Mouse (Mus musculus) telencephalon, adult 2 months (tissue): ENCODE measurements around the gene Tmbim4.
"Not testable (repeated sequence)": the region's sequence is repeated elsewhere in the genome, so short reads cannot be mapped to it uniquely, and the experiment has no call there.

ENCODE experiments used
- DNase-seq: peaks from one replicate; pipeline ENCODE4 v3.0.0-alpha.2; 2011; ENCODE audit warnings: low read depth, low spot score

The Tmbim4 gene

DNA sequence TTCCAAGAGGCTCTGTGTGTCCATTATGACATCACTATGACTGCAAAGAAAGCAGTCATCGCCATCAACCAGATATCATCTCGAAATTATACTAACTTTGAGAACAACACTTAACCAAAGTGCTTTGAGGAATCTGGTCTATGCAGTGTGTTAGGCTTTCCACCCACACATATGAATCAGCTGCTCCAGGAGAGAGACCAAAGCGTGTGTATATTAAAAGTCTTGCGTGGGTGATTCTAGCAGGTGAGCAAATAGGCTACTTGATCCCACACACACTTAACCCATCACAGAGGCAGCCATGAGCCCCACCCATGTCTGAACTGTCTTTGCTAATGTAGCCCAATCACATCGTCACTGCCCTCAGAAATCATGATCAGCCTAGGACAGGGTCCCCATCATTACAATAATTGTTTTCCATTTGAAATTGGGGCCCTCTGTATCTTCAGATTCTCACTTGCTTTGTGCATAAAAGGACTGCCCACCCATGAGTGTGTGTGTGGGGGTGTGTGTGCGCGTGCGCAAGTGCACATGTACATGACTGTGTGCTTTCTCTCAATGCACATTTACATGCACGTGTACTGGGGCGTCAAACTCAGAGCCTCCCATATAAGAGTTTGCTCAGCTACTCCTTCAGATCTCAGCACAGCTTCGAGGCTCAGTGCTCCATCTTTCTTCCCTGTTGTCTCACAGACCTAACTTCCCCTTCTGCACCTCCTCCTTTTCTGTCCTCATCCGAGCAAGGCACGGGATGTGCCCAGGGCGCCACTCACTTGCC, 4.1 kb upstream of the Tmbim4 start:
- peak; percentile 73 for DNase-seq

- peak; percentile 49 for DNase-seq
Measured at GRCm38 (mm10) chr10:120201961-120202402, 592 bp downstream of the Tmbim4 start, which contains the start of gene Irak3. Gene Irak3 (minus strand): TSS chr10:120202130.

DNA sequence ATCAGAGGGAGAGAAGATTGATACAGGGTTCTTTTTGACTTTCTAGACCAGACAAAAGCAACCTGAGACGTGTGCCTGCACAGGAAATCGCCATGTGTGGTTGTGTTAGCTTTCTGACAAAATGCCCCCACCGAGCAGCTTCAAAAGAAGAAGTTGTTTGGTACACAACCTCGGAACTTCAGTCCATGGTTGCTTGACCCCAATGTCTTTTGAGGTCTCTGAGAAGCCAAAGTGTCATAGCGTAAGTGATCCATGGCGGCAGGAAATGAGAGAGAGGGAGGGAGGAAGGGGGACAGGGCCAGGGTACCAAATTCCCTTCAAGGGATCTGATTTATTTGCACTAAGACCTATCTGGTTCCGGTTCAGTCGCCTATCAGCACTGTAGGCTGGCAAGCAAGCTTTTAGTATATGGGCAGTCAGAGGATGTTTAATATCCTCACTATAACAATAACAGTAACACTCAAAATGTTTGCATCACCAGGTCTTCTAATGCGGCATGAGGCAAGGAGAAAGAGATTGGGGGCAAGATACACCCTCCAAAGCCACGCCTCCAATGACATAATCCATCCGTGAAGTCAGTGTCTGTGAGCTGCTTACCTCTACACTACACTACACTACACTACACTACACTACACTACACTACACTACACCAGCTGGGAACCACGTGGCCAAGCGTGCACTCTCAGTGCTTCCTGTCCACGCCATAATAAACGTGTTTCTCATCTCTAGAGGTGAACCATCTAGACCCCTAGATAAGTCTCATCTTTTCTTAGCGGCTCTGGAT, 1.3 kb downstream of the Tmbim4 start:
- no peak for DNase-seq

GRCm38 (mm10) chr10:120204591-120205210, 3.3 kb downstream of the Tmbim4 start:
- DNase-seq, result no peak

- DNase-seq, result no peak
Measured at GRCm38 (mm10) chr10:120208015-120208414, 6.6 kb downstream of the Tmbim4 start.

DNA sequence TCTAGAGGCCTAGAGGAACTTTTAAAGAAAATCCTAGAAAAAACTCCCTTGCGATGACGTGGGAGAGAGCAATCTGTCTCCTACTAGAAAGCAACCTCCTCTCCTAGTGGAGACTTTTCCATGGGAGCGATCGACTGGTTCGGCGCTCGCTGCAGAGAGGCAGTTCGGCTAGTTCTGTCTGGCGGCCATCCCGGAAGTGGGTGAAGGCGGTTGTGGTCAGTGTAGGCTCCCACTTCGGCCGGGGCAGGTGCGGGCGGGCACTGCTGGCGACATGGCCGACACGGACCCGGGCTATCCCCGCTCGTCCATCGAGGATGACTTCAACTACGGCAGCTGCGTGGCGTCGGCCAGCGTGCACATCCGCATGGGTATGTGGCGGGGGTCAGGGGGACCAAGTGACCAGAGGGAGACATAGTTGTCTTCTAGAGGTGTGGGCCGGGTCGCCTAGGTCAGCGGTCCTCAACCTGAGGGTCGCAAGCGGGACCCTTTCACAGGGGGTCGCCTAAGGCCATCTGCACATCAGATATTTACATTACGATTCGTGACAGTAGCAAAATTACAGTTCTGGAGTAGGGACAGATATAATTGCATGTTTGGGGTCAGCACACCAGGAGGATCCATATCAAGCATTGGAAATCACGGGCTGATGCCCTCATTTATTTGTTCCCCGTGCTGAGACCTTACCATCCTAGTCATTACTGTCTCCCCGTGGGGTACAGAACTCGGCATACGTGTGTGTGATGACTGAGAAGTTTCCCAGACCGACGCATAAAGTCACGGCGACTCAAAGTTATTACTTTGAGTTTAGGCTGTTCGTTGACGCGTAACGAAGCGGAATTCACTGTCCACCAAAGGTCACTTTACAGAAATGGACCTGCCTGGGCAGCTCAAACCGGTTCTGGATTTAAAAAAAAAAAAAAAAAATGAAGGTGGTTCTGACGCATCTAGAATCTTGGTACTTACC, 7.5 kb downstream of the Tmbim4 start:
- DNase-seq, result peak; percentile 85

GRCm38 (mm10) chr10:120209539-120209925, 8.1 kb downstream of the Tmbim4 start:
- no peak for DNase-seq

GRCm38 (mm10) chr10:120210096-120210495, 8.7 kb downstream of the Tmbim4 start:
- no peak for DNase-seq

DNA sequence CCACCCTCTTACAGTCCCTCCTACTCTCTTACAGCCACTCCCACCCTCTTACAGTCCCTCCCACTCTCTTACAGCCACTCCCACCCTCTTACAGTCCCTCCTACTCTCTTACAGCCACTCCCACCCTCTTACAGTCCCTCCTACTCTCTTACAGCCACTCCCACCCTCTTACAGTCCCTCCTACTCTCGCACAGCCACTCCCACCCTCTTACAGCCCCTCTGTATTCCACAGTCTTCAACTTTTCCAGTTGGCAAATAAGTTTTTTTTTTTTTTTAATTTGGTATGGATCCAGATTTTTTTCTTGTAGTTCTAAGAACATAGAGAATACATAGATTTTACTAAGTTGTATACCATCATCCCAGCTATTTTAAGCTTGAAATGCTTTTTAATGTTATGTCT, 15.7 kb downstream of the Tmbim4 start:
- DNase-seq, result not testable (repeated sequence)

DNA sequence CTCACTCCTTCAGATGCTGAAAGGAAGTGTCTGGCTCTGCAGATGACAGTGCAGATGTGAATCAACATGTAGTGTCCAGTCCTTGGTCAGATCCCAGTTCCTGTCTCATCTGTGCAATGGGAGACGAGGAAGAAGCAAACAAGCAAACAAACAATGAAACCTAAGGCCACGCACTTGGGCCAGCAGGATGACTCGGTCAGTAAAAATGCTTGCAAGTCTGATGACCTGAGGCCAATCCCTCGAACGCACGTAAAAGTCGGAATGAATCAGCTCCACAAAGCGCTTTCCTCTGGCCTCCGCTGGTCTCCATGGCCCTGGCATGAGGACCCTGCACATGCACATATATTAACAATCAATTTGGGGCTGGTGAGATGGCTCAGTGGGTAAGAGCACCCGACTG, 17.6 kb downstream of the Tmbim4 start:
- no peak for DNase-seq

DNA sequence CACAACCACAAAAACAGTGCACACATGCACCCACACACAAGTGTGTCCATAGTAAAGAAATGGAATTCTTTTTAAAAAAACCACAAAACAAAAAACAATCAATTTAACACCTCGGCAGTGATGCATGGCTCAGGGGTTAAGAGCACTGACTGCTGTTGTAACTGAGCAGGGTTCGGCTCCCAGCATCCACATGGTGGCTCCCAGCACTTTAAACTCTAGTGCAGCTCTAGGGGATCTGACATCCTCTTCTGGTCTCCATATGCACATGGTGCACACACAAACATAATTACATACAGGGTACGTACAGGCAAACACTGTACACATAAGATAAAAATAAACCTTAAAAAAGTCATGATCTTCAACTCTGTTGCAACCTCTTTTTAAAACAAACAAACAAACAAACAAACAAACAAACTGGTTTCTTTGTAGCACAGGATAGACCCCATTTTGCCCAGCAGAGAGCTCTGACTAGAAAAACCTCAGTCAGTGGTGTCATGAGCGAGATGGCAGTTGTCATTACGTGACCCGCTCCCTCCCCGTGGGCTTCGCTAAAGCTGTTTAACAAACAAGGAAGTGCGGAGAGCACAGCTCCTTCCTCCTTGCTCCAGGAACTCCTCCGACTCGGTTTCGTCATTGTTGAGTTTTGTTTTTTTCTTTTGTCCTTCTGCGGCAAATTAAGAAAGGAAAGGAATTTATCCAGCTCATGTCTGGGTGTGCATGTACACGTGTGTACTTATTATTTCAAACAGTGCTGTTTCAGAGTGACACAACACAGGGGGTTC, 18.4 kb downstream of the Tmbim4 start:
- no peak for DNase-seq

DNA sequence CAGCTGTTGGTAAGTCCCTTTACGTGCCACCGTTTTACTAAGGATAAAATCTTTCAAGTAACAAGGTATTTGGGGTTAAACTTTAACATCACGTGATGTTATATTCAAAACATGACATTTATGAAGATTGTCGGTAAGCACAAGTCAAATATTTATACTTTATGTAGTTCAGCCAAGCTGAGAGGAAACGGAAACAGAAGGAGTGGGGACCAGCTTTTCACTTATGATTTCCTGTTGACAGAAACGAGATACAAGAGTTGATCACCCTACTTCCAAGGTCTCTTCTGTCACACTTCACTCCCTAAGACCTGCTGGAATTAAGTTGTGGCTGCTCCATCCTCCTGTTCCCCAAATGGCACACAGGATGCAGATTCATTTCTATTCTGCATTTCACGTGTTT, 19.4 kb downstream of the Tmbim4 start:
- DNase-seq, result no peak

DNA sequence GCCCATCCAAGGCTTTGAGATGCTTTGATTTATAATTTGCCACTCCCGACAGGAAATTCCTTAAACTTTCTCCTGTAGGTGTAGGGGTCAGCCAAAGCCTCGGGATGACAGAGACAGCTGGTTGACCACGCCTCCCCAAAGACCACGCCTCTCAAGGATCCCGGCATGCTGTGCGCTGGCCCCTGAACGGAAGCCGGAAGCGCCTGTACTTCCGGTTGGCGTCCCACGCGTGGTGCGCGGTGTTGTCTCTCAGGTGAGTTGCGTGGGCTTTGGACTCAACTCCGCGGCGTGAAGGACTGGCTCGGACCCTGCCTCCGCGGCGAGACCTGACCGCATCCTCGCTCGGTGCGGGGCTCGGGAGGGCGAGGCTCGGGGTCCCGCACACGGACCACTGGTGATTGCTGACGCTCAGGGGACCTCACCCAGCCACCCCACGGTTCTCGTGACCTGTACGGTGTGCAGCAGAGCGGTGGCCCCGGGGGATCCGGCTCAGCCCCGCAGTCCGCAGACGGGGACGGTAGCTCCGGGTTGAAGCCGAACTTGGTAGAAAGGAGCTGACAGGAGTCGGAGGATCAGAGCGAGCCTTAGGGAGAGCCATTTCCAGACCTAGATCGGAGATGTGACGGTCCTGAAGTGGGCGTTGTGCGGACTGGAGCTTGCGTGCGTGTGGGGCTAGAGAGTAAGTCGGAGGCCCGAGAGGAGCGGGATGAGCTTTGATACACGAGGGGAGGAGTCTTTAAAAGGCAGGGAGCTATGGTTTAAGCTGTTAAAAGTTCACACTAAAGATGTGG, 25.7 kb downstream of the Tmbim4 start, which contains the start of gene Llph:
Gene Llph, plus strand, starts transcription at position 200 of the 791 bp plus-strand sequence.
- DNase-seq, result peak; percentile 72

GRCm38 (mm10) chr10:120231718-120232117, 30.3 kb downstream of the Tmbim4 start:
- DNase-seq, result no peak

DNA sequence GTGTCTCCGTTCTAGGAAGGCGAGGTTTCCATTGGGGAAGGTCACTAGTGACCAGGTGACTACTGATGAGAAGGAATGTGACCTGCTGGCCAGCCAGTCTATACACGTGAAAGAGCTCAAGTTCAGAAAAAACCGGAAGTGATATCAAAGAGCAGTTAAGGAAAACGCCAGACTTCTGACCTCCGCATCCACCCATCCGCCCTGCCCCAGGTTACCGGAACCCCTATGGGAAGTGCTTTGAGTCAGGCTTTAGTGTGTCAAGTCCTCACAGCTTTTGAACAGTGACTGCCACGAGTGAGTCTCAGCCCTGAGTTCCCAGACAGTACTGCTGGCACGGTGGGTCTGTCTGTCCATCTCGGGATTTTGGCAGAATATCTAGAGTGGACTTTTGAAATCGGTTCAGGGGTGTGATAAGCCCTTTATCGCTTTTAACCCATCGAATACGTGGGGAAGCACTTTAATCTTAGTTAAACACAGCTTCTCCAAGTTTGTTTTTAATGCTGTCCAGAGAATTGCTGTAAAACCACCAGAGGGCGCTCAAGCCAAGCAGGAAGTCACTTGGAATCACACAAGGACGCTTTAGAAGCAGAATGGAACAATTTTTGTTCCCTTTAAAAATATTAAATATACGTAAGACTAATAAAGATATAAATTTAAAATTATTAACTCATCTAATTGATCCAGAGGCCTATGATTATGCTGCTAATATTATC, 32.4 kb downstream of the Tmbim4 start:
- DNase-seq, result peak; percentile 46

GRCm38 (mm10) chr10:120236855-120237254, 35.5 kb downstream of the Tmbim4 start:
- no peak for DNase-seq

- DNase-seq, result no peak
Measured at GRCm38 (mm10) chr10:120238241-120238640, 36.9 kb downstream of the Tmbim4 start.

- no peak for DNase-seq
Measured at GRCm38 (mm10) chr10:120239476-120239875, 38.1 kb downstream of the Tmbim4 start.

DNA sequence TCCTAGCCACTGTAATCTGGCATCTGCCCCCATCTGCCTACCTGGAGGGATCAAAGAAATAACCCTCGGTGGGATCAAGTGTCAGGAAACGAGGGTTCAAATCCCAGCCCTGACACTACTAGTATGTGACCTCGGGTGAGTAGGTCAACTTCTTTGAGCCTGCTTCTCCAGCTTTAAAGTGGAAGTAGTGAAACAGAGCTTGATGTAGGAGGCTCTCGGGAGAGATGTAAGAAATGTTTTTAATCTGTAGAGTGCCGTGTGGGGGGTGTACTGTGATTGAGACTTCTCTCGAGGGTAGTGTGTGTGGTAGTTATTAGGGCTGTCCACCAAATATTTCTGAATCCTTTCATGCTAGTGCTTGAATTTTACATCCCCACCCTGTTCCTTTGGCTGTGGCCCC, 41.0 kb downstream of the Tmbim4 start:
- no peak for DNase-seq
